Mouse (Mus musculus) thymus, postnatal 14 days (tissue): Measurements from ENCODE around the gene Ccdc93.

Source experiments
- DNase-seq: peaks from one replicate; pipeline ENCODE4 v3.0.0; 2021

The Ccdc93 gene

DNA sequence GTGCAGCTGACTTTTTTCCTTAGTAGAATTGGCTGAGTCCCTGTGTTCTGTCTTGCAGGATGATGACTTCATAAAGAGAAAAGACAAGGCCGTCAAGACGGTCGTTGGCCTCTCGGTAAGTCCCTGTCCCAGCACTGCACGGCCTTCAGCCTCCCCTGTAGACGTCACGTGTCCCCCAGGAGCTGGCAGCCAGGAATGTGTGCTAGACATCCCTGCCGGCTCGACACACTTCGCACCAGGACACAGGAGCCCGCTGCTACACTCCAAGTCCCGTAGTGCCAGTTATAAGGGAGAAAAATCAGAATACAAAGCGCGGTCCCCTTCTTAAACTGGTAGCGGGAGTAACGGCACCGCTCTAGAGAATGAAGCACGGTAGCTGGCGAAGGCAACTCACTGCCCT lies 17.3 kb downstream of the Ccdc93 start:
- no peak for DNase-seq

DNA sequence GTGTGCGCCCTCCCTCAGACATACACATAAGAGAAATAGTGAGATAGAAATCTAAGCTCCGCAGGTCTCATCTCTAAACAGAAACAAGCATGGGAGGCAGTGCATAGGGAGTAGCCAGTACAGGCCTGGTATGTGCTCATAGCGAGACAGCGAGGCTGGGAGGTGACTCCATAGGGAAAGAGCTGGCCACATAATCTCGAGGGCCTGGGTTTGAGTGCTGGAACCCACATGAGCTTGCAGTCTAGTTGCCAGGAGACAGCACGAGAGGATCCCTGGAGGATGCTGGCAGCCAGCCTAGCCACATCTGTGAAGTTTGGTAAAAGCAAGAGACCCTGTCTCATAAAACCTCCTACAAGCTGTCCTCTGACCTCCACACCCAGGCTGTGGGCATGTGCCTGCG lies 20.2 kb downstream of the Ccdc93 start:
- DNase-seq = no peak

DNA sequence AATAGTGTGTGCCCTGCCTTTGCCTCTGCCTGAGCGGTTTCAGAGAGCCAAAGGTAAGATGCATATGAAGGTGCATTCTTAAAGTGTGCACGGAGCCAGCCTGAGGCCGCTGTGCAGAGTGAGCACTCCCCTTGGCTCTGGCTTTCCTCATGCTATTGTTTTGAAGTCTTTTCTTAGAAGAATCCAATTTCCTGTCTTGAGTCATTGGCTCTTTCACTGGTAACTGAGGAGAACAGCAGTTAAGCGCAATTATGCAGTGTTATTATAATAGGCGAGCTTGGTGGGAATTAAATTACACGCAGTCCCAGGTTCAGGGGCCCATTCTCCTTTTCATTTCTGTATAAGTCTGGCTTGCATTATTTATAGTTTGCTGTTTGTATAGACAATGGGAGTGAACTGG lies 21.6 kb downstream of the Ccdc93 start:
- DNase-seq = no peak

DNA sequence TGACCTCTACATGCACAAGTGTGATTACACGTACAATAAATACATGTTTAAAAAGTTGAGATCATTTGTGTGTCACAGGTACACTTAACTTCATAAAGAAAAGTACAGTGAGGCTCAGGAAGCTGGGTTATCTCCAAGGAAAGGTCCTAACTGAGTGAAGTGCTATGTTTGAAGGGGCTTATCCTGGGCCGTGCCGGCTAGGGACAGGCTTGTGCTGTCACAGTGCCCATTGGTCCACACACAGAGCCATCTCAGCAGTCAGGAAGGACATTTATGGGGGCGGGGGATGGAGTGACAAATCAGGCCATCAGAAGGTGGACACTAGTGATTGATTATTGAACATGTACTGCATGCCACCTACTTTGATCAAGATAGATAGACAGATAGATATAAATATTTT lies 22.2 kb downstream of the Ccdc93 start:
- no peak for DNase-seq

DNA sequence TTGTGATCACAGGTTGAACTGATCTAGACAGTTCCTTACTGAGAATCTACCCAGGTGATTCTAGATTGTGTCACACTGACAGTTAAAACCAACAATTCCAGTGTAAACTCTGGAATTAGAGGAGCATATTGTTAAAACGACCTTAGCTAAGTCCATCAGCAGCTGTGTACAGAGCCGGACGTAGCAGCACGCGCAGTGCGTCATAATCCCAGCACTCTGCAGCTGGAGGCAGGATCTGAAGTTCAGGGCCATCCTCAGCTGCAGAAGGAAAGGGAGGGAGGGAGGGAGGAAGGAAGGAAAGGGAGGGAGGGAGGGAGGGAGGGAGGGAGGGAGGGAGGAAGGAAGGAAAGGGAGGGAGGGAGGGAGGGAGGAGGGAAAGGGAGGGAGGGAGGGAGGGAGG lies 24.1 kb downstream of the Ccdc93 start:
- no peak for DNase-seq

DNA sequence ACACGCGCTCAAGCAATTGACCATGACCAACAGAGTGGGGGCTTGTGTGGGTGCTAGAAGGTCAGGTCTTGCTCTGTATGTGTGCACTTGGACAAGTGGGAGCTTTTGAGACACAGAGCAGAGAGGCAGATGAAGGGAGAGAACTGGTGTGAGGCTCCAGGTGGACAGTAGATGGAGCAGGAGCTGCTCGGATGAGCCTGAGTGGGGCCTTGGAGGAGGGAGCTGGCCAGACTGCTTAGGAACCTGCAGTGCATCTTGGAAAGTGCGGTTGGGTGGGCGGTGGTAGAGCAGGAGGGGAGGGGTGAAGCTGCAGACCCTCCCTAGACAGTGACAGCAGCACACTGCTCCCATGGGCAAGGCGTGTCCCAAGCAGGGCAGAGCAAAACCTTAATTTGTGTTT lies 29.2 kb downstream of the Ccdc93 start:
- DNase-seq = peak; percentile 22

DNA sequence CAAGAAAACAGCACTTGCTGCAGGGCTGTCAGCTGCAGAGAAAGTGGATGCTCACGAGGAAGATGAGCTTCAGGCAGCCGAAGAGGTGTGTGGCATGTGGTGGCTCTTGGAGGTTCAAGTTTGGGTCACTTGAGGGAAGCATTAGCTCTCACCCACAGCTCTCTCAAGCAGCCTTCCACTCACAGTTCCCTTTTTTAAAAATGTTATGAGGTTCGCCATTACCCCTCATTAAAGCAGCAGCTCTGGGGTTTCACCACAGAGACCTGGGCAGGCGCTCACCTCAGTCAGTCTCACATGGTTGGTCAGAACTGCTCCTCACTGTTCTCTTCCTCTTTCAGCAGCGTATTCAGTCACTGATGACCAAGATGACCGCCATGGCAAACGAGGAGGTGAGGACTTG lies 31.0 kb downstream of the Ccdc93 start:
- DNase-seq = no peak

DNA sequence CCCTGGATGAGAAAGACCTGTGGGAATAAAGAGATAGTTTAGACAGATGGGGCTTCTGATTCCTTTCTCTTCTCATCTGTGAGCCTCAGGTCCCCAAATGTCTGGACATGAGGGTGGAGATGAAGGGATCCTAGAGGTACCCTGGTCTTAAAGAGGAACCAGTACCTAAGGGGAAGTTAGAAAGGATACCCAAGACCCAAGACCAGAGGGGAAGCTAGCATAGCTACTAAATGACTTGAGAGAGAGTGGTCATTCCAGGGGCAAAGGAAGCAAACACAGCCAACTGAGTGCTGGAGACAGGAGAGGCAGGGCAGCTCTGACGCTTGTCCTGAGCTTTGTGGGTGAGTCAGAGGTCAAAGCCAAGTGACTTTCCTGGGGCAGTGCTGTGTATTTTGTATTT lies 31.8 kb downstream of the Ccdc93 start:
- no peak for DNase-seq

DNA sequence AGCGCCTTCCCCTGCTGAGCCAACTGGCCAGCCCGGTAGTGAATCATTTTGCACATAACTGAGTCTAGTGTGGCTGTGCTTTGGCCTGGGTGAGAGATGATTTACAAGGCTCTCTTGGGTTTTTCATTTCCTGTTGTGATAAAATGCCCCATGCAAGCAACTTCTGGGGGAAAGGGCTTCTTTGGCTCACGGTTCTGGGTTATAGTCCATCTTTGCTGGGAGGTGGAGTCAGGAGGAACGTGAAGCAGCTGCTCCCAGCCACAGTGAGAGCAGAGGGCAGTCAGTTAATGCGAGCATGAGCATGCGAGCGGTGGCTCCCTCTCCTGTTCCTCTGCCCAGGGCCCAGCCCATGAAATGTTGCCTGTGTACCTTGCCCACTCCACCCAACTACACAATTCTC lies 33.0 kb downstream of the Ccdc93 start:
- DNase-seq = no peak

DNA sequence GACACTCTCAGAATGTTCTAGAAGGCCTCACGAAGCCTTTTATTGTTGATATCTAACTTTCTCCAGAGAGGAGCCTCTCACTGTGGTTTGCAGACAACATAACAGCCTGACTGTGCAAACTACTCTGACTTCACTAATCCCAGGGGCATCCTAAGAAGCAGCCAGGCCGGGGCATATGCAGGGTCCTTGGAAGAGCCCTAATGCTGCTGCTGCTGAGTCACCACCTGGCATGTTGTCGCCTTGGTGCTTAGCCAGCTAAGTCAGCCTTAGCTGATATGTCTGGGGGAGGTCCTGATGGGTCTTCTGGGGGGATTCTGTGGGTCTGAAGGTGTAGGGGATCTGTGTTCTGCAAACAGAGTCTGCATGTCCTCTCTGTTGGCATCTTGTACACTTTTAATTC lies 35.4 kb downstream of the Ccdc93 start:
- DNase-seq = no peak

DNA sequence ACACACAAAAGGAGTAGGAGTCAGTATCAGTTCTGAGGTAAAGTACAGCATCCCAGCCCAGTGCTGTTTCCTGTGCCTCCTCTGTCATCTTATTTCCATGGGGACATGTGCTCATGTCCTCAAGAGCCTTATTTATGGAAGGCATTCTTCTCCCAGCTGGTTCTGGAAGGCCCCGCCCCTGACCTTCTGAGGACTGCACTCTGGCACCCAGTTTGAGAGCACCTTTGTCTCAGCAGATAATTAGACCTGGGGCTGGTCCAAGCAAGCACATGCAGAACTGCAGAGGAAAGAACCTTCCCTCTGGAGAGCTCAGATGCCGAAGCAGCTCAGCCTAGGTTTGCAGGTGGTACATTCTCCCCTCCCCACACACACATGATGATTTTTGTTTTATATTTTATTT lies 37.4 kb downstream of the Ccdc93 start:
- DNase-seq = no peak

DNA sequence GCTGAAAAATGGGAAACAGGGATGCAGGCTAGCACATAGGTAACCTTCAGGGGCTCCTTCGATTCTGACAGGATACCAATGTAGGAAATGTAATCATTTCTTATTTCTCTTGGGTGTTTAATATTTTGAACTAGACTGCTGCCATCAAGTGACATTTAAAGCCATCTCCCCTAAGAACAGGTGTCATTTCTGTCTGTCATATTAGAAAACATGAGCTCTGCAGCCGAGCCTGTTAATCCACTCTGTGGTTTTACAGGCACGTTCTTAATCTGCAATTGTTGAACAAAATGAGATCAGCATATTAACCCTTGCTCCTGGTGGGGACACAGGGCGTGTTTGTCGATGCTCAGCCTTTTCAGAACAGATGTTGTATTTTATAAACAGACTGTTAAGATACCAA lies 40.7 kb downstream of the Ccdc93 start:
- DNase-seq = no peak

DNA sequence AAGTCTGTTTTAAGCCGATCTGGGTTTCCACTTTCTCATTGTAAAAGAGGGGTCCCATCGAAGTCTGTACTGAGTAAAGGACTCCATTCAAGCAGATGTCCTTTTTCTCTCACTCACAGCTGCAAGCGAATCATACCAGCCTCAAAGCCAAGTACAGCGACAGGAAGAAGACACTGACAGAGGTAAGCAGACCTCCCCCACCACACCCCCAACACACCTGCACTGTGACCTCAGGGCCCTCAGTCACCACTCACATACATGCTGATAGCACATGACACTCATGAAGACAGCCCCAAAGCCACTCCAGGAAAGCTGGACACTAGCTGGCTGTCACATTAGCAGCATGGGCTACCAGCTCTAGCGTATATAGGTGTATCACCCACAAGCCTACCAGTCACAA lies 46.9 kb downstream of the Ccdc93 start:
- DNase-seq = peak; percentile 87

DNA sequence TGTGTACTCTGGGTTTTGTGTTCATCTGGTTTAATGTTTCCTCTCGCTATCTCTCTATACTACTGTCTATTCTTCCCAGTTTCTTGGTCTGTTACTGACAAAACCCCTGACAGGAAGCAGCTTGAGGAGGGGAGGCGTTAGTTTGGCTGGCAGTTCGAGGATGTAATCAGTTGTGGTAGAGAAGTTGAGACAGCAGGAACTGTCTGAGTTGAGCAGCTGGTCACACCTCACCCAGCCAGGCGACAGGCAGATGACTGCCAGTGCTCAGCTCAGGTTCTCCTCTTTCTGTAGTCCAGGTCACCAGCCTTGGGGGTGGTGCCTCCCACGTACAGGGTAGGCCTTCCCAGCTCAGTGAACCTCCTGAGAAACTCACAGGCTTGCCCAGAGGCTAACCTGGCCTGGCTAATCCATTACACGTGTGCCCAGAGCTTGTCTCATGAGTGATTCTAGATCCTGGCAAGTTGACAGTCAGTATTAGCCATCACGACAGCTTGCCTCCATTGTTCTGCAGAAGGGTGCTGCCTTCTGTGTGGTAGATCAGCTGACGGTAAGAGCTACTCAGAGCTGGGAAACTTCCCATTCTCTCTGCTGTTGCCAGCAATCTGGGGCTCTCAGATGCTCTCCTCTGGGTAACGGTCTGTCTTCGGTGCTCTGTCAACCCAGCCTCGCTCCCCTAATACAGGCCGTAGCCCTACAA lies 47.6 kb downstream of the Ccdc93 start:
- DNase-seq = peak; percentile 79

DNA sequence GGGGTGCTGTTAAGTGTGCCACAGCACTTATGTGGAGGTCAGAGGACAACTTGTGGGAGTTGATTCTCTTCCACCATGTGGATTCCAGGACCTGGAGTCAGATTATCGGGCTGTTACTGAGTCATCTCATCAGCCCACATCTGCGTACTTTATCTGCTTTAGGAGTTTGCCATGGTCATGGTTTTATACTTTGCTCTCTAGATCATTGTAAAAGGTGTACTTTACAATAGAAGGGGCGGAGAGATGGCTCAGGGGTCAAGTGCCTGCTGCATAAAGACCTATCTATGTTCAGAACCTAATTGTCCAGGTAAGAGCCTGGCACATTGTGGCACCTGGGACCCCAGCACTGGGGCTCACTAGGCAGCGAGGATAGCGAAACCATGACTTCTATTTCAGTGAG lies 48.6 kb downstream of the Ccdc93 start:
- no peak for DNase-seq

DNA sequence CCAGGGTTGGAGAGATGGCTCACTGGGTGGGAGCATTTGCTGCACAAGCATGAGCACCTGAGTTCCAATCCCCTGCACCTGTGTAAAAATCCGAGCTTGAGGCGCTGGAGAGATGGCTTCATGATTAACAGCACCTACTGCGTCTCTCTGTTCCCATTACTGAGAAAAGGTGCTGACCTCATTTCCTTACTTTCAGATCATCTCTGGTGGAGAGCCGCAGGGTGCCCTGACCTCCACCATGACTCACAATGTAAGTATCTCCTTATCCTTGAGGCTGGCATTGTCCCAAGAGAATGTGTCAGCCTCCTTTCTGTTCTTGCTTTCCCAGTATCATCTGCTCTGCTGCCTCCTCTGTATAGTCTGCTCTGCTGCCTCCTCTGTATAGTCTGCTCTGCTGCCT lies 52.2 kb downstream of the Ccdc93 start:
- no peak for DNase-seq

DNA sequence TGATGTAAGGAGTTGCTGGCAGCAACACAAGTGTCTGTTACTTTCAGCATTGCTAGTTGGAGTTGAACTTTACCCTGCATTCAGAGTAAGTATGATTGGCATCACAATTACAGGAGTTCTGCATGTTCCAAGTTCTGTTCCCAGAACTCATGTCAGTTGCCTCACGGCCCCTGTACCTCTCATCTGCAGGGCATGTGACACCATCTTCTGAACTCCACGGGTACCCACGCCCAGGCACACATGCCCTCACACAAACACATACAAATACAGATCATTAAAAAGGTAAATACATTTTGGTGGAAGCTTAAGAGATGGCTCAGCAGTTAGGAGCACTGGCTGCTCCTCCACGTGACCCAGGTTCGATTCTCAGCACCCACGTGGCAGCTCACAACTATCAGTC lies 56.0 kb downstream of the Ccdc93 start:
- DNase-seq = no peak

DNA sequence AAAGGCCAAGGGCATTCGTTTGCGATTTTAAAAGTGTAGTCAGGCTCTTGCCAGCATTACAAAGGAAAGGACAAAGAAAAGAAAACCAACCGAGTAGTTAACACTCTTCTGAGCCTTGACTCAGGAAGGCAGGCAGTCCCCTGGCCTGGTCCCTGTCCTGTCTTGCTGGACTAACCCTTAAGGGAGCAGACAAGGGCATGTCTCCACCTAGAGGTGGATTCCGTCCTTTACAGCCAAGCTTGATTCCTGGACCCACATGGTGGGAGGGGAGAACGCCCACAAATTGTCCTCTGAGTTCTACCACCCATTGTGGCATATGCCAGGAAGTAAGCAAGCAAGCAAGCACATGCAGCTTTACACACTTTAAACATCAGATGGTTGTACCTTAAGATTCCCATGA lies 59.4 kb downstream of the Ccdc93 start:
- DNase-seq = peak; percentile 77

DNA sequence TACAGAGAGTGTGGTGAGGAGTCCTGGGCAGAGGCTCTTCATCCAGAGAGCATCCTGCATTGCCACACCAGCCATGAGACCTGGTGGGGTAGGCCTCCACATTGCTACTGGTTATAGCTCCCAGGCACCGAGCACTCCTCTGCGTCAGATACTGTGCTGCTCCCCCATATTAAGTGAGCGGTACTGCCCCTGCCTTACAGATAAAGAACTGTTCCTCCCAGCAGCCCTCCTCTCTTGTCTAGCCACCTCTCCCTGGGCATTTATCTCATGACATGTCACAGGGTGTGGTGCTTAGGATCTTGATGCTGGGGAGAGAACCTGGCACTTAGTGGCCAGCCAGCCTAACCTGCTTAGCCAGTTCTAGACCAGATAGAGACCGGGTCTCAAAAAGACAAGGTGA lies 66.2 kb downstream of the Ccdc93 start:
- DNase-seq = no peak

DNA sequence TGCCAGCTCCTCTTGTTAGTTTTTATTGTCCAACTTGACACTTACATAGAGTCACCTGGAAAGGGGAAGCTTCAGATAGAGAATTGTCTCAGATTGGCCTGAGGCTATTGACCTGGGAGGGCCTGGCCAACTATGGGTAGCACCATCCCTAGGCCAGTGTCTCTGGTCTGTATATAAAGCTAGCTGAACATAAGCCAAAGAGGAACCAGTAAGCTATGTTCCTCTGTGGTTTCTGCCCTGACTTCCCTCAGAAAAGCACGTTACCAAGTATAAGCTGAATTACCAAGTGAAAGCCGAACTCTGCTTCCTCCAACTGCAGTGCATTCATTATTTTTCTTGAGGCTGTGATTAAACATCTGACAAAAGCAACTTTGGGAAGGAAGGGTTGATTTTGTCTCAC lies 77.9 kb downstream of the Ccdc93 start:
- no peak for DNase-seq

DNA sequence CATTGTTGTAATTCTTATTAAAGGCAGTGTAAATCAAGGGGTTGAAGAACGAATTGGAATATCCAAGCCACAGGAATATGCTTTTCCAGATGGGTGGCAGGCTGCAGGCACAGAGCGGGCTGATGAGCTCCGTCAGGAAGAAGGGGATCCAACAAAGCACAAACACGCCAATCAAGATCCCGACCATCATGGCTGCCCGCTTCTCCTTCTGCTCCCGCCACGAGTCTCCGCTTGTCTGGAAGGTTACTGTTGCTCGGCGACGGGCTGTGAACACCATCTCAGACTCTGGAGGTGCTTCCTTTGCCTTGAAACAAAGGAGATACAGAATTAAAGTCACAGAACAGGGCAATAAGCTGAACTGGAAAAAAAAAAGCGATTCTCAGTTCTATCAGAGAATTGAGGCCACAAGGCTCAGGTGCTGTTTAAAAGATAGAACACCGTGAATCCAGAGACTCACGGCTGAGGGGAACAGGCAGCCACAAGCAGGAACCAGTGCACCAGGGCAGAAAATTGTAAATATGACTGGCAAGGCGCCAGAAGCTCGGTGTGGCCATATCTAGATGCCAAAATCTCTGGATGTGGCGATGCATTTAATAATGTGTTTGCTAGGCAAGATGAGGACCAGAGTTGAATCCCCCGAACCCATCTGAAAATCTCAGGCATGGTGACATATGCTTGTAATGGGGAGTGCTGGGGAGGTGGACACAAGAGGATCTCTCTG lies 79.7 kb downstream of the Ccdc93 start:
- DNase-seq = no peak

DNA sequence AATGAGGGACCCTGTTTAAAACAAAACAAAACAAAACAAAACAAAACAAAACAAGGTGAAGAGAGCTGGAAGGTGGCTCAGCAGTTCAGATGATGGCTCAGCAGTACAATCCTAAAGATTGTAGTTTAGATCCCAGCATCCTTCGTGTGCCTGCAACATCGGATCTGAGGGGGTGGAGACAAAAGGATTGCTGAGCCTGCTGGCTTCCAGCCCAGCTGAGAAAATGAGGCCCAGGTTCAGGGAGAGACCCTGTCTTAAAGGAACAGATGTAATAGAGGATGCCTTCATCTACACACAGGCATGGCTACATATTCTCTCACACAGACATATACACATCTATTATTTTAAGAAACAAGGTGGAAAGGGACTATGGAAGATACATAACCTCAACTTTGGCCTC lies 80.3 kb downstream of the Ccdc93 start:
- DNase-seq = no peak

DNA sequence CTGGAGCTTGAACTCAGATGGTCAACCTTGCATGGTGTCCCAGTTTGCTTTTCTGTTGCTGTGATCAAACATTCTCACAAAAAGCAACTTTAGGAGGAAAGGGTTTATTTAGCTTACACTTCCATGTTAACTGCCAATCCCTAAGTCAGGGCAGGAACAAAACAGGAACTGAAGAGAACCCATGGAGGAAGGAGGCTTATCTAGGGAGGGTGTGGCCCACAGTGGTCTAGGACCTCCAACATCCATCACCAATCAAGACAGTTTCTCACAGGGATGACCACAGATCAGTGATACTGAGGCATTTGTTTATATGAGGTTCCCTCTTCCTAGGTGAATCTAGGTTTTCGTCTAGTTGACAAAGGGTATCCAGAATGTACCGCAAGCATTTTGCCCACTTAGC lies 81.1 kb downstream of the Ccdc93 start:
- DNase-seq = no peak

DNA sequence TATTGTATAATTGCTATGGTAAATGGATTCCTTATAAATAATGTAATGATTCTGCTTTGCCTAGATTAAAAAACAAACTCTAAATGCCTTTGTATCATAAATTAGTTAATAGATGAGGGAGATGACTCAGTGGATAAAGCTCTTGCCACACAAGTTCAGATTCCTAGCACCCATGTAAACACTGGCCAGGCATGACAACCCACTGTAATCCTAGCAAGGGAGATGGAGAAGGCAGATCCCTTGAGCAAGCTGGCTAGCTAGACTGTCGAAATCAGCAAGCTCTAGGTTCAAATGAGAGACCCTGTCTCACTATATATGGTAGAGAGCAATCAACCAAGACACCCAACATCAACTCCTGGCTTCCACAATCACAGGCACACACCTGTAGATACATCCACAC lies 87.8 kb downstream of the Ccdc93 start:
- no peak for DNase-seq

DNA sequence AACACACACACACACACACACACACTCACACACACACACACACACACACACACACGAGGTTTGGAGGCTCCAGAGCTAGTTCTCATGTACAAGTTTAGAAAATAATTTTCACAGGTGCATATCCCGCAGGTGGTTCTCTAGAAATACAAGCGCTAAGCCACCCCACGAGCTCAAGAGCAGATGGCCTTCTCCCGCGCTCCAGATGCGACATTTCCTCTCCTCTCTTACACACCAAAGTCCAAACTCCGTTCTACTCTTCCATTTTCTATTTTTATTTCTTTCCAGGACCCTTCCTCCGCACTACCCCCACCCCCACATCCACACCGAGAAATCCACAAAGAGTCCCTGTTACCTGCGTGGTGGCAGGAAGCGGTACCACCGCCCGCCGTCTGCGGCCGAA lies 96.2 kb downstream of the Ccdc93 start:
- no peak for DNase-seq
